In genomic region chr8:47413524-47414257, GRCm38 (mm10) we compare ENCODE assay signal across 8 mouse cellular contexts. TPM values are rescaled to one million over a fixed set of nuclear protein-coding genes. Genes with fewer than 3 reads are reported as not detected.
DNase-seq lines count a peak whose midpoint lies in the region; ATAC-seq and TF ChIP-seq lines count a peak whose summit lies in the region.

No protein-coding gene starts in this region.

- H3K27ac ChIP-seq in ES-Bruce4 (ENCODE audit: insufficient read depth, low read length), result no peak overlapping the region
- 0 out of 2 replicates have a peak overlapping the region, but pooled peaks have one; percentile 29 for H3K27ac ChIP-seq in forebrain, postnatal 0 days (ENCODE audit: low read depth, low read length)
- peak overlapping the region; percentile 70 for H3K27ac ChIP-seq in hindbrain, embryonic 10.5 days

- H3K27me3 ChIP-seq in ES-Bruce4 (ENCODE audit: control insufficient read depth, insufficient read depth, low read length, poor library complexity, severe bottlenecking), result peaks cover 42% of the 10 kb centered on the region
- peaks cover 22% of the 10 kb centered on the region for H3K27me3 ChIP-seq in forebrain, postnatal 0 days (ENCODE audit: insufficient read depth, low read length)
- H3K27me3 ChIP-seq in hindbrain, embryonic 10.5 days (ENCODE audit: insufficient read depth, poor library complexity, severe bottlenecking), result peaks cover 79% of the 10 kb centered on the region

- ATAC-seq in forebrain, postnatal 0 days, result peak; percentile 80

- peak overlapping the region; percentile 84 for H3K4me3 ChIP-seq in ES-Bruce4 (ENCODE audit: low read depth, low read length)
- peak overlapping the region; percentile 63 for H3K4me3 ChIP-seq in forebrain, postnatal 0 days (ENCODE audit: low read depth, low read length)
- H3K4me3 ChIP-seq in hindbrain, embryonic 10.5 days, result peak overlapping the region; percentile 72

- no peaks in the 10 kb centered on the region for H3K9me3 ChIP-seq in ES-Bruce4 (replicated peaks; ENCODE audit: control insufficient read depth, insufficient read depth, low read length, poor library complexity, severe bottlenecking)
- no peaks in the 10 kb centered on the region for H3K9me3 ChIP-seq in forebrain, postnatal 0 days (ENCODE audit: low read length)
- H3K9me3 ChIP-seq in hindbrain, embryonic 10.5 days, result no peaks in the 10 kb centered on the region

- TF ChIP-seq POLR2A in ES-Bruce4 (IDR thresholded peaks at IDR 0.05; ENCODE audit: insufficient read depth, low read length), result no peak

- H3K4me2 ChIP-seq in forebrain, postnatal 0 days (ENCODE audit: low read depth), result peak overlapping the region; percentile 97

- H3K36me3 ChIP-seq in ES-Bruce4 (ENCODE audit: control insufficient read depth, insufficient read depth, low read length, poor library complexity, severe bottlenecking), result no peaks in the 10 kb centered on the region
- H3K36me3 ChIP-seq in forebrain, postnatal 0 days (ENCODE audit: insufficient read depth), result no peaks in the 10 kb centered on the region
- no peaks in the 10 kb centered on the region for H3K36me3 ChIP-seq in hindbrain, embryonic 10.5 days

- H3K4me1 ChIP-seq in ES-Bruce4 (ENCODE audit: control insufficient read depth, insufficient read depth, low read length), result no peaks in the 10 kb centered on the region
- 0 out of 2 replicates have a peak, but pooled peaks cover 7% of the 10 kb centered on the region for H3K4me1 ChIP-seq in forebrain, postnatal 0 days (ENCODE audit: insufficient read depth)
- peaks cover 44% of the 10 kb centered on the region for H3K4me1 ChIP-seq in hindbrain, embryonic 10.5 days (replicated peaks)

- TF ChIP-seq EP300 in ES-Bruce4 (IDR thresholded peaks at IDR 0.05; ENCODE audit: insufficient read depth, low read depth, low read length), result no peak

- 1% methylated on average over 45 of the region's 46 CpGs for WGBS in forebrain, postnatal 0 days
- under 1% methylated on average over 46 of the region's 46 CpGs for WGBS in hindbrain, embryonic 10.5 days

- TF ChIP-seq CTCF in ES-Bruce4 (IDR thresholded peaks at IDR 0.05; ENCODE audit: low read depth, low read length), result no peak
- no peak for TF ChIP-seq CTCF in forebrain, postnatal 0 days (IDR thresholded peaks at IDR 0.05; ENCODE audit: low read depth)

- peak; percentile 56 for DNase-seq in brain, adult 2 months (ENCODE audit: low read depth, low spot score)
- DNase-seq in forebrain, postnatal 0 days, result peak; percentile 56
- peak; percentile 54 for DNase-seq in hindbrain, embryonic 10.5 days (ENCODE audit: low spot score)
- peak; percentile 49 for DNase-seq in layer of hippocampus, adult 9-11 months
- peak; percentile 75 to 76 for DNase-seq in lung, adult 18-20 months
- peak; percentile 35 for DNase-seq in ovary, postnatal 10 days (ENCODE audit: low spot score)
- peak; percentile 49 to 61 for DNase-seq in urinary bladder, postnatal 36 days (ENCODE audit: low spot score in 2 of 2)

- peak overlapping the region; percentile 67 for H3K9ac ChIP-seq in ES-Bruce4 (ENCODE audit: low read depth, poor library complexity, severe bottlenecking)
- peak overlapping the region; percentile 60 for H3K9ac ChIP-seq in forebrain, postnatal 0 days

RNA-seq across cellular contexts. Expression of gene Stox2, which starts 32.5 kb away (rescaled TPM):
- 5.1 and 6.0 TPM in 2 replicates for polyA plus RNA-seq in ES-Bruce4 (2011; ENCODE audit: insufficient read depth, insufficient read length, low read depth, missing spikeins)
- total RNA-seq in forebrain, postnatal 0 days (2014; rRNA removed), result 76.2 and 85.6 TPM in 2 replicates
- 26.3 and 39.9 TPM in 2 replicates for polyA plus RNA-seq in forebrain, postnatal 0 days (2015; fragmentation: Nextera tagmentation; extraction: Ambion mirVana)
- 18.4 and 23.2 TPM in 2 replicates for polyA plus RNA-seq in hindbrain, embryonic 10.5 days (2016; fragmentation: Nextera tagmentation; extraction: Ambion mirVana)
